Mouse (Mus musculus) adrenal gland, adult 2 months (tissue): ENCODE measurements around the gene Samd3. TPM values are rescaled to one million over a fixed set of nuclear protein-coding genes. Genes with fewer than 3 reads are reported as not detected.

Experiments
- DNase-seq: peaks from one replicate; pipeline ENCODE4 v3.0.0; 2021
- polyA plus RNA-seq: library from polyadenylated mRNA; depleted of rRNA; stranded (reverse); fragments of >200 nt; gene quantifications from 2 replicates; pipeline ENCODE4 v1.2.3, GENCODE M21; 2012; rRNA removed
- total RNA-seq, 2 experiments: library from RNA; stranded (reverse); gene quantifications; 2 replicates each; pipeline ENCODE4 v1.2.3; 2021

The Samd3 gene
- total and polyA plus RNA-seq, 3 experiments, result 0.07 TPM; not detected in 2

DNA sequence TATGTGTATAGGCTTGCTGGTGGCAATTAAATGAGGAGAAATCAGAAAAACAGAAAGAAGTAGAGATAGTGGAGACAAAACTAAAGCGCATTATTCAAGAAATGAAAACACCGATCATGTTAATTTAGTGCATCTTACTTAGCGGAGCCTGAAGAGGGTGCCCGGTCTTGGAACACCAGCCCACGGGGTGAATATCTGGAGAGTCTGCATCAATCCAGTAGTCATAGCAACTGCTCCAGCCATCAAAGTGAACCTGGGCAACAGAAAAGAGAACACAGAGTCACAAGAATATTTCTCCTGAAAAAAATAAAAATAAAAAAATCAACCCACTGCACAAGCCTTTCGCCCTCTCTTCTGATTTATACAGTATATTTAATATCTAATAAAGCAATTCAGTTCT is 74.0 kb downstream of the Samd3 start:
- no peak for DNase-seq

DNA sequence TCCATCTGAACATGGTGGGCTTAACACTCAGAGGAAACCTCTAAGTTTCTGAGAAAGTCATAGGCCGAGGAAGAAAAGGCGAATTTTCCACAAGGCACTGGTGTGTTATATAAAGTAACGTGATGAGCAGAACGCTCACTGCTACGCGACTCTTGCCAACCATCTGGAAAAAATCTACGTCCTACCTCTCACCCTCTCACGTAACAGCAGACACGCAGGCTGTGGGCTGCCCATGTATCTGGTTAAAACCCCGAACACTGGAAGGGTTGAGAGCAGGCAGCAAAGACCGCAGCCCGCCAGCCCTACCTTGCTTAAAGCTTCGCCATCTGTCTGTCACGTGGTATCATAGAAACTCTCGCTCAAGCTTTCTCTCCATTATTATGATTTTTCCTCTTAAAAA is 84.8 kb downstream of the Samd3 start:
- no peak for DNase-seq

DNA sequence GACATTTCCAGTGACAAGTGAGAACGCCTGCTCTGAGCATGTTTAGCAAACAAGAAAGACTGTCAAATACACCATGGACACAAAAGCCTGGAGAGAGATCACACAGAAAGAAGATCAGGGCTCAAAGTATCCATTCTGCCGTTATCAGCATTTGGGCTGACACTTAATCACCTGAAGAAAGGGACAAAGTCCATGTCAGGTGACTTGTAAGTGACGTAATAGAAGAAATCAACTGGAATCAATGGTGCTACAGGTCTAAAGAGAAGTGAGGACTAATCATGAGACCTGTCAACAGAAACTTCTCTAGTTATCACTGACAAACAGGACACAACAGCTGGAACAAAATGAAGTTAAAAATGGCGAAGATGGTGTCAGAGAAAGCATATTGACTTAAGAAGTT is 91.2 kb downstream of the Samd3 start:
- DNase-seq, result no peak

Other genes starting within 250 kb of the Samd3 start
- under 1 TPM; 0.40 to 0.97 TPM for gene Gm9767, start 151.5 kb upstream of the Samd3 start, total RNA-seq
- 0.75 and 2.1 TPM in 2 replicates for gene Gm9767, start 151.5 kb upstream of the Samd3 start, polyA plus RNA-seq
- 100 to 1,000 TPM in 1 of 2 experiments, 10 to 100 TPM in 1; 33.2 to 133 TPM for gene Tmem200a, start 150.7 kb upstream of the Samd3 start, total RNA-seq
- gene Tmem200a, start 150.7 kb upstream of the Samd3 start, polyA plus RNA-seq, result 27.2 and 28.8 TPM in 2 replicates
- 10 to 100 TPM in 1 of 2 experiments, 1 to 10 TPM in 1; 9.2 to 15.8 TPM for gene L3mbtl3, start 146.3 kb downstream of the Samd3 start, total RNA-seq
- gene L3mbtl3, start 146.3 kb downstream of the Samd3 start, polyA plus RNA-seq, result 7.8 and 8.3 TPM in 2 replicates